Mouse (Mus musculus) heart, embryonic 13.5 days (tissue): ENCODE results near the gene Ush1c. TPM values are rescaled to one million over a fixed set of nuclear protein-coding genes. Genes with fewer than 3 reads are reported as not detected.

Experiments
- ATAC-seq: fragments of 200-750 bp; cut with Nextera tagmentation; 2 replicates; pipeline ENCODE4 v1.8.0; 2017; ENCODE audit warnings: moderate TSS enrichment; ENCODE audit not compliant: insufficient number of reproducible peaks, low FRiP score, low TSS enrichment; ENCODE audit errors: extremely low read depth
- H3K27ac ChIP-seq: fragments of 300-500 bp; sonication (generic); replicated peaks from 2 replicates; pipeline ENCODE4 v1.5.1; 2015; ENCODE audit warnings: moderate library complexity, mild to moderate bottlenecking, inconsistent platforms
- H3K27me3 ChIP-seq: fragments of 300-500 bp; sonication (generic); replicated peaks from 2 replicates; pipeline ENCODE4 v1.6.1; 2015; ENCODE audit warnings: mild to moderate bottlenecking, inconsistent platforms
- H3K36me3 ChIP-seq: fragments of 300-500 bp; sonication (generic); 2 replicates; pipeline ENCODE4 v1.6.1; 2015; ENCODE audit warnings: mild to moderate bottlenecking, inconsistent platforms
- H3K4me1 ChIP-seq: fragments of 300-500 bp; sonication (generic); 2 replicates; pipeline ENCODE4 v1.6.1; 2015; ENCODE audit warnings: inconsistent platforms
- H3K4me2 ChIP-seq: fragments of 300-500 bp; sonication (generic); 2 replicates; pipeline ENCODE4 v1.6.1; 2015; ENCODE audit warnings: inconsistent platforms, mild to moderate bottlenecking, moderate library complexity
- H3K4me3 ChIP-seq: fragments of 300-500 bp; sonication (generic); 2 replicates; pipeline ENCODE4 v1.5.1; 2015; ENCODE audit warnings: moderate library complexity, mild to moderate bottlenecking, inconsistent platforms
- H3K9ac ChIP-seq: fragments of 300-500 bp; sonication (generic); 2 replicates; pipeline ENCODE4 v1.6.1; 2015; ENCODE audit warnings: inconsistent platforms, mild to moderate bottlenecking, moderate library complexity
- H3K9me3 ChIP-seq: fragments of 300-500 bp; sonication (generic); 2 replicates; pipeline ENCODE4 v1.6.1; 2016; ENCODE audit warnings: inconsistent platforms
- WGBS: fragments of 180-500 bp; shearing (Covaris S2); methylation state at CpG from one replicate; pipeline ENCODE4 v1.1.7; 2015; ENCODE audit warnings: mixed read lengths; 5-methylcytosine and 5-hydroxymethylcytosine counted together
- polyA plus RNA-seq: library from polyadenylated mRNA; unstranded; fragments of >200 nt; fragmentation: Nextera tagmentation; extraction: Ambion mirVana; gene quantifications from 2 replicates; pipeline ENCODE4 v1.2.1, GENCODE M21; 2015

Gene Ush1c
- polyA plus RNA-seq, 1 experiment from 2014 or later, result 1.8 TPM

GRCm38 (mm10) chr7:46162731-46163130, 75.6 kb downstream of the Ush1c start:
- no peak overlapping the region for H3K9ac ChIP-seq
- no peak for ATAC-seq
- no peak overlapping the region for H3K4me3 ChIP-seq
- 60% methylated on average over 5 of the region's 5 CpGs for WGBS
- no peaks in the 10 kb centered on the region for H3K27me3 ChIP-seq
- H3K27ac ChIP-seq, result peak overlapping the region; percentile 83
- peaks cover 23% of the 10 kb centered on the region for H3K4me1 ChIP-seq
- H3K36me3 ChIP-seq, result no peaks in the 10 kb centered on the region
- no peaks in the 10 kb centered on the region for H3K9me3 ChIP-seq
- peak overlapping the region; percentile 52 for H3K4me2 ChIP-seq

GRCm38 (mm10) chr7:46162132-46162727, 76.1 kb downstream of the Ush1c start:
- Histone ChIP-seq H3K4me1 (peaks cover 23% of the 10 kb centered on the region), H3K4me2 (peak overlapping the region; percentile 52), H3K4me3 (0 out of 2 replicates have a peak overlapping the region, but pooled peaks have one; percentile 2), H3K9ac (no peak overlapping the region), H3K36me3 (no peaks in the 10 kb centered on the region), H3K27me3 (no peaks in the 10 kb centered on the region), H3K9me3 (no peaks in the 10 kb centered on the region), H3K27ac (peak overlapping the region; percentile 83)
- WGBS, result 33% methylated on average over 11 of the region's 11 CpGs
- ATAC-seq, result peak; percentile 38; the same call in 1 of the 2 replicates

- peak; percentile 32; the same call in 1 of the 2 replicates for ATAC-seq
- Histone ChIP-seq H3K9ac (no peak overlapping the region), H3K4me3 (no peak overlapping the region), H3K27ac (peak overlapping the region; percentile 83), H3K27me3 (no peaks in the 10 kb centered on the region), H3K4me1 (peaks cover 23% of the 10 kb centered on the region), H3K4me2 (peak overlapping the region; percentile 52), H3K36me3 (no peaks in the 10 kb centered on the region), H3K9me3 (no peaks in the 10 kb centered on the region)
- WGBS, result 18% methylated on average over 3 of the region's 3 CpGs
Observed at GRCm38 (mm10) chr7:46161615-46162014, 76.7 kb downstream of the Ush1c start.

GRCm38 (mm10) chr7:46157746-46158145, 80.6 kb downstream of the Ush1c start:
- peaks cover 19% of the 10 kb centered on the region for H3K4me1 ChIP-seq
- no peak overlapping the region for H3K27ac ChIP-seq
- no peak overlapping the region for H3K4me3 ChIP-seq
- no peak overlapping the region for H3K9ac ChIP-seq
- no peaks in the 10 kb centered on the region for H3K9me3 ChIP-seq
- peaks cover 5% of the 10 kb centered on the region; the same call in 1 of the 2 replicates for H3K27me3 ChIP-seq
- H3K4me2 ChIP-seq, result no peak overlapping the region
- no peak for ATAC-seq
- 68% methylated on average over 7 of the region's 7 CpGs for WGBS
- no peaks in the 10 kb centered on the region for H3K36me3 ChIP-seq

- Histone ChIP-seq H3K9me3 (no peaks in the 10 kb centered on the region), H3K27me3 (peaks cover 7% of the 10 kb centered on the region; the same call in 1 of the 2 replicates)
- WGBS, result 73% methylated on average over 18 of the region's 18 CpGs
Observed at GRCm38 (mm10) chr7:46154498-46155488, 83.5 kb downstream of the Ush1c start.

GRCm38 (mm10) chr7:46152819-46153351, 85.4 kb downstream of the Ush1c start:
- WGBS, result 72% methylated on average over 9 of the region's 9 CpGs
- Histone ChIP-seq H3K4me1 (peaks cover 3% of the 10 kb centered on the region; the same call in 1 of the 2 replicates), H3K27ac (no peak overlapping the region), H3K4me3 (no peak overlapping the region), H3K9me3 (no peaks in the 10 kb centered on the region), H3K36me3 (no peaks in the 10 kb centered on the region), H3K9ac (no peak overlapping the region), H3K4me2 (no peak overlapping the region), H3K27me3 (peaks cover 7% of the 10 kb centered on the region; the same call in 1 of the 2 replicates)
- no peak for ATAC-seq

More at GRCm38 (mm10) chr7:46154498-46155488, 83.5 kb downstream of the Ush1c start:
- H3K27ac ChIP-seq, result no peak overlapping the region
- no peaks in the 10 kb centered on the region for H3K36me3 ChIP-seq
- H3K4me3 ChIP-seq, result no peak overlapping the region
- no peak for ATAC-seq
- peaks cover 3% of the 10 kb centered on the region; the same call in 1 of the 2 replicates for H3K4me1 ChIP-seq
- no peak overlapping the region for H3K4me2 ChIP-seq
- H3K9ac ChIP-seq, result no peak overlapping the region

- Histone ChIP-seq H3K4me3 (no peak overlapping the region), H3K27me3 (no peaks in the 10 kb centered on the region), H3K9me3 (no peaks in the 10 kb centered on the region), H3K4me1 (peaks cover 3% of the 10 kb centered on the region; the same call in 1 of the 2 replicates), H3K36me3 (no peaks in the 10 kb centered on the region), H3K4me2 (no peak overlapping the region), H3K9ac (no peak overlapping the region), H3K27ac (no peak overlapping the region)
- 51% methylated on average over 7 of the region's 7 CpGs for WGBS
- no peak for ATAC-seq
Observed at GRCm38 (mm10) chr7:46147417-46147816, 90.9 kb downstream of the Ush1c start.

- Histone ChIP-seq H3K27ac (no peak overlapping the region), H3K36me3 (no peaks in the 10 kb centered on the region), H3K9ac (no peak overlapping the region), H3K4me3 (no peak overlapping the region), H3K27me3 (no peaks in the 10 kb centered on the region), H3K4me2 (no peak overlapping the region), H3K4me1 (peaks cover 3% of the 10 kb centered on the region; the same call in 1 of the 2 replicates), H3K9me3 (no peaks in the 10 kb centered on the region)
- ATAC-seq, result no peak
- 81% methylated on average over 7 of the region's 7 CpGs for WGBS
Observed at GRCm38 (mm10) chr7:46146675-46147308, 91.5 kb downstream of the Ush1c start.

Other genes starting within 250 kb of the Ush1c start
- 0.11 and 0.23 TPM in 2 replicates for gene Abcc6, start 208.2 kb downstream of the Ush1c start, polyA plus RNA-seq
- gene Nomo1, start 204.8 kb downstream of the Ush1c start, polyA plus RNA-seq, result 37.7 and 39.2 TPM in 2 replicates
- 5.3 and 7.1 TPM in 2 replicates for gene Kcnj11, start 137.7 kb downstream of the Ush1c start, polyA plus RNA-seq
- 8.7 and 9.7 TPM in 2 replicates for gene Abcc8, start 58.5 kb downstream of the Ush1c start, polyA plus RNA-seq
- 0.04 and 0.05 TPM in 2 replicates for gene Otog, start 2.5 kb upstream of the Ush1c start, polyA plus RNA-seq
- gene Myod1, start 138.0 kb upstream of the Ush1c start, polyA plus RNA-seq, result 0.43 and 0.64 TPM in 2 replicates
- 0.05 TPM in 1 of 2 replicates, not detected in the other for gene Kcnc1, start 158.0 kb upstream of the Ush1c start, polyA plus RNA-seq